Mouse (Mus musculus) heart, postnatal 36 days (tissue): ENCODE data around the gene Chchd10. TPM values are rescaled to one million over a fixed set of nuclear protein-coding genes. Genes with fewer than 3 reads are reported as not detected.

Experiments
- DNase-seq, 2 experiments: peaks; one replicate each; pipeline ENCODE4 v3.0.0; 2021 to 2022
- intact Hi-C: fragments of 180-260 bp; cut with DNase I; formaldehyde crosslinking; loops from one replicate; pipeline ENCODE4 v1.15.1; 2025
- total RNA-seq, 2 experiments: library from RNA; stranded (reverse); gene quantifications; 2 replicates each; pipeline ENCODE4 v1.2.3; 2021

The Chchd10 gene
- total RNA-seq, 2 experiments from 2014 or later: 1,903 to 1,946 TPM

DNA sequence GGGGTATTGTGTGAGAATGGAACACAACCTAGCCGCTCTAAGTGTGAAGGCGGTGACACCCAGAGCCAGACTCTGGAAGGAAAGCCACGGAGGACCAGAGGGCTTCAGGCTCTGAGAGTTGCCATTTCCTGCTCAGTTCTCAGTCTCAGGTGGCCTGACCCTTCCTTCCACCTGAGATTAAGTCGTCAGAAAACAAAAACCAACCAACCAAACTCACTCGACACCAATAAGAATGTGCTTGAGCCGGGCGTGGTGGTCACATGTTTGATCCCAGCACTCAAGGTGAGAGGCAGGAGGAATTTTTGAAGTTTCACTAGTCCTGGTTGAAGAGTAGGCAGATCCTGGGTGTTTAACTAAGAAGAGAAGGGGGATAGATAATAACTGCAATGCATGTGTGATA is 13.0 kb downstream of the Chchd10 start:
- no peak for DNase-seq
- intact Hi-C loops: no loop called here

DNA sequence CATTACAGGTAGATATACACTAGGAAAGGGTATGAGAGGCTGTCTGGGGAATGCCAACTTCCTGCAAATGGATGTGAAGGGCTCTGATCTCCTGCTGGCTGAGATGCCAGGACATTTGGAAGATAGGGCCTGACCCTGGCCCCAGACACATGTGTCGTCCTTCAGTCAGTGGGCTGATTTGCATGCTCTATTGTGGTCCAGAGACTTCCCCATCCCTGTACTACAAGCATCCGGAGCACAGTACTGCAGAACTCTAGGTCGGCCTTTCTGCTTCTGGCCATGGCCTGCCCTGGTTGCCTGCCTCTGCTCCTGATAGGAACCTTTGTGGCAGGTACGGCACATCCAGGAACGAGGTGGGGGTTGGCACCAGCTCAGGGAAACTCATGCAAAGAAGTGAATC is 15.1 kb downstream of the Chchd10 start:
- DNase-seq: no peak
- intact Hi-C loops: no loop called here

DNA sequence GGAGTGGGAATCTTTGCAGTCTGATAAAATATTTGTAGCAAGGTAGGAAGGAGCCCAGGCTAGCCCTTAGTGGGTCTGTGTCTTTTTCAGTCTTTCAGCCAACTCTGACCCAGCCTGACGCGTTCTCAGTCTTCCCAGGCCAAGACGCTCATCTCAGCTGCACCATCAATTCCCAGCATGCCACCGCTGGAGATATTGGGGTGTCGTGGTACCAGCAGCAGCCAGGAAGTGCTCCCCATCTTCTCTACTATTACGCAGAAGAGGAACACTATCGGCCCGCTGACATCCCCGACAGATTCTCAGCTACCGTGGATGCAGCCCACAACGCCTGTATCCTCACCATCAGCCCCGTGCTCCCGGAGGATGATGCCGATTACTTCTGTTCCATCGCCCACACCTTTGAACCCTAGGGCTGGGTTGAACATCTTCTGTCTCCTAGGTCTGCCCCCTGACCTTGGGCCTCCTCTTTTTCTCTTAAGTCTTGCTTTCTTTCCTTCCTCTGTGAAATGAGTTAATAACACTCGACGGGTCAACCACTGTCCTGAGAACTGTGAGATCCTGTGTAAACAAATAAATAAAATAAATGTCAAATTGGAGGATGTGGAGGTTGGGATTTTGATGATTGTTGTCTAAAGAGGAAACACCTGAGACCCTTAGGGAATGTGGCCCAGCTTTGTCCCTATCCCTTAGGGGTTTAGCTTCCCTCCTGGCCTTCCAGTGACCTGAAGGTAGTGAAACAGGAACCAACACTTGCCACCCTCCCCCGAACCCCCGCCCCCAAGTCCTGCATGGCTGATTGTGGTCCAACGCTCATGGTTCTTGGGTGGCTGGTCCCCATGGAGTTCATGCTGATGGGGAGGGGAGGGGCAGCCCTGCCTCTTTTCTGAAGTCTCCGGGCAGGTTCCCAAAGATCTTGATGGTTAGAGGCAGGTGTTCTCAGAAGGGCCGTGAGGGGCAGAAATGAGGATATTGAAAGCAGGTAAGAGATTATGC is 16.4 kb downstream of the Chchd10 start:
- no peak for DNase-seq
- intact Hi-C loops: loop anchor here (5.0 kb wide), 1 partner anchor 362 kb away; the partner anchor contains the start of gene Ggt5

DNA sequence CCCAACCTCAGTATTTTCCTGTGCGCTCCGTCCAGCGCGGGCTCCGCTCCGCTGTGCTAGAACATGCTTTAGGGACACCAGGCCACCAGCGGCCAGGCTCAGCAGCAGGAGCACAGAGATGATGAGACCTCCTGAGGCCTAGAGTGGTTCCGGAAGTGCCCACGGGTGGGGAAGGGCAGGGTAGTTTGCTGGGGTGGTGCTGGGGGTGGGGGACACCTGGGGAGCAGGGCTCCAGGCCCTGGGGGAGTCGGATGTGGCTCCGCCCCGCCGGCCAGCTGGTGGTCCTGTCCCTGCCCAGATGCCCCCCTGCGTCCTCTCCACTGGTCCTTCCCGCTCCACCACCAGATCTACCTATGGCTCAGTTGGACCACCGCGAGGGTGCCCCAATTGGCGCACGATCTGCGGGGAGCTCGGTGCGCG is 17.9 kb downstream of the Chchd10 start:
- DNase-seq: no peak
- intact Hi-C loops: loop anchor here (1.0 to 5.0 kb wide), 4 partner anchors 54 to 364 kb away; partner anchors contain the start of gene Ggt5

DNA sequence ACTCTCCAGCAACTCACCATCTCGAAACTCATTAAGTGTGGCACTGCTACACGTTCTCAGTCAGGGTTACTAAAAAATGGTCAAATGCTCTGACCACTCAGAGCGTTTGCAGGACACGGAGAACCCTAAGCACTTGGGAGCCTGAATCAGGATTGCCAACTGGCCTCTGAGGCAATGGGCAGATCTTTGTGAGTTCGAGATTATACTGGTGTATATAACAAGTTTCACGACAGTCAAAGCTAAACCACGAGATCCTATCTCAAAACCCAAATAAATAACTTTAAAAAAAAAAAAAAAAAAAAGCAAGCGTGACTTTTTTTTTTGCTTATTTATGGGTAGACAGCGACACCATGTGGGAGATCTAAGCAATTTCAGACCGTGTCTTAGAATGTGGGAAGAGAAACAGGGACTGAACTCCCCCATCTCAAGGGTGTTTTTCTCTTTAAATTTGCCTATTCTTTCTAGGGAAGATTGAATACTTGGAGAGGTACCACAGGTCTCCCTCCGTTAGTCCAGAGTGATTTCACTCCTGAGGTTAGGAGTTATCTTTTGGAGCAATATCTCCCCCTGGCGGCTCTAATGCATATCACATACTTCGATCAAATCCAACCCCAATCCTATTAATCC is 18.6 kb downstream of the Chchd10 start:
- intact Hi-C loops: loop anchor here (1.0 to 5.0 kb wide), 4 partner anchors 54 to 364 kb away; partner anchors contain the start of gene Ggt5
- peak; percentile 46 to 69 for DNase-seq

DNA sequence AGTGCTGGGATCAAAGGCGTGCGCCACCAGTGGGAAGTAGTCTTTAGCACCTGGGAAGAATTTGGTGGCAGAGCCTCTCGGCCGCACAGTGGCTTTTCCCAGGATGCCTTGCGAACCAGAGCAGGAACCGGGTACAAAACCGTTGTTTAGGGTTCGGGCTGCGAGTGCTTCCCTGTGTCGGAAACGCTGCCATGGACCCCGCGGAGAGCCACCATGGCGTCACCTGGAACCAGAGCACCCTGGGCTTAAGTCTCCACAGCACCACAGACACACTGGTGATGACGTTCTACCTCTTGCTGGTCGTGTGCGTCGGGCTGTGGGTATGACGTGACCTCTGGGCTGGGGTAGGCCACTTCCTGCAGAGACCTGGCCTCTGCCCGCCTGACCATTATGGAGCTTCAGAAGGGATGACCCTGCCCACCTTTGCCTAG is 21.5 kb downstream of the Chchd10 start, which contains the start of gene Gm5134:
TSS of gene Gm5134 (plus strand) at position 134 of the 431 bp plus-strand sequence.
- intact Hi-C loops: loop anchor here (5.0 kb wide), 1 partner anchor 367 kb away; the partner anchor contains the start of gene Ggt5
- DNase-seq: no peak

DNA sequence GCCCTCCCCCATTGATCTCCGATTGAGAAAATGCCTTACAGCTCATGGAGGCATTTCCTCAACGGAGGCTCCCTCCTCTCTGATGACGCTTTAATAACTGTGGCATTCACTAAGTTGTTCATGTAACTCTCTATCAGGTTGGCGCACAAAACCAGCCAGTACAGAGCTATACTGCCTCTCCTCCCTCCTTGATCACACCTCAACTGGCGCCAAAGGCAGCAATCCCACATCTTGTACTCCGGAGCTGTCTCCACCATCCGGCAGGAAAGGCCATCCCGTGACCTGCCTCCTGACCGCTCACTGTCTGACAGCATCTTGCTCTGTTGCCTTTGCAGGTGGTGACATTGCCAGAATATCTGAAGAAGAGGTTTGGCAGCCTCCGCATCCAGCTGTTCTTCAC is 40.9 kb downstream of the Chchd10 start:
- DNase-seq: no peak
- intact Hi-C loops: no loop called here

DNA sequence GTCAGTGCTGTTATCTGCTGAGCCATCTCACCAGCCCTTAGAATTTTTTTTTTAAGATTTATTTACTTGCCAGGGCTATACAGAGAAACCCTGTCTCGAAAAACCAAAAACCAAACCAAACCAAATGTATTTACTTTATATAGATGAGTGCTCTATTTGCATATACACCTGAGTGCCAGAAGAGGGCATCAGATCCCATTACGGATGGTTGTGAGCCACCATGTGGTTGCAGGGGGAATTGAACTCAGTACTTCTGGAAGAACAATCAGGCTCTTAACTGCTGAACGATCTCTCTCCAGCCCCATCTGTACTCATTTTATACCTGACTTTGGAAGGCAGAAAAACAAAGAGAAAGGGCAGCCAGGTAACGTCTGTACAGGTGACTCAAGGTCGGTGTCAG is 42.3 kb downstream of the Chchd10 start:
- intact Hi-C loops: loop anchor here (5.0 kb wide), 1 partner anchor 227 kb away; no protein-coding TSS in a partner anchor
- no peak for DNase-seq

DNA sequence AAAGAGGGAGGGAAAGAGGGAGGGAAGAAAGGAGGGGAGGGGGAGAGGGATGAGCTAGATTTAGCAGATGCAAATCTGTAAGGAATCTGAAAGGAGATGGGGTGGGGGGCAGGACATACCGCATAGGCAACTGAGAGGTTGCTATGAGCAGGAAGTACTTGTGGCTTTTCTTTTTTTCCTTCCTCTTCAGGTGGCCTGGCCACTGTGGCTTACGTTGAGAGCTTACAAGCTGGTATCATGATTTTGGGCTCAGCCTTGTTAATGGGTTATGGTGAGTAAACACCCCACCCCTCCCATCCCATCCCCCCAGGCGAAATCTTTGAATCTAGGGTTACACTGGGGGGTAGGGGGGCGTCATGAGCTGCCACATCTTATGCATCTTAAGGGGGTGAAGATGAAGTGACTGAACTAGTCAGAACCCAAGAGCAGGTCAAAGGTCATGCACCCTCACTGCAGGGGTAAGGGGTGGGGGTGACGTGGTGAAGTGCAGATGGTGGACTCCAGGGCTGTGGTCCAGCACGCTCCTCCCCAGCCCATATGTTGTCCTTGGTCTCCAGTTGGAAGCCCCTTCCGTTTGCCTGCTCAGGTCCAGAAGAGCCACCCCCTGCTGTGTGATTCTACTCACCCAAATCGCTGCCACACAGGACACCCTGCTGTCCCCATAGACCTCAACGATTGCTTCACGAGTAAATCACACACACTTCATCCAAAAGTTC is 45.3 kb downstream of the Chchd10 start:
- no peak for DNase-seq
- intact Hi-C loops: loop anchor here (5.0 kb wide), 1 partner anchor 224 kb away; no protein-coding TSS in a partner anchor

DNA sequence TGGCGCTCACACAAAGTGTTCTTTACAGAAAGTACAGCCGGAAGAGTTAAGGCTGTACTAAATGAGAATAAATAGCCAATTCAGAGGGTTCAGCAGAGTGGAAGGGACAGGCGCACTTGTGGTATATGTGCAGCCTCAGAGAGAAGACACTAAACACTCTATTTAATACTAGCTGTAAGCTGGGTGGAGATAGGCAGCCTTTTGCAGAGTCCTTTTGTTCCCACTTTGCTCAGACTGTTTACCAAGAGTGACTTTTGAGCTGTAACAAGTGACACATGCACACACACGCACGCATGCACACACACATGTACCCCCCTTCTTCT is 45.9 kb downstream of the Chchd10 start:
- intact Hi-C loops: loop anchor here (5.0 kb wide), 1 partner anchor 224 kb away; no protein-coding TSS in a partner anchor

DNA sequence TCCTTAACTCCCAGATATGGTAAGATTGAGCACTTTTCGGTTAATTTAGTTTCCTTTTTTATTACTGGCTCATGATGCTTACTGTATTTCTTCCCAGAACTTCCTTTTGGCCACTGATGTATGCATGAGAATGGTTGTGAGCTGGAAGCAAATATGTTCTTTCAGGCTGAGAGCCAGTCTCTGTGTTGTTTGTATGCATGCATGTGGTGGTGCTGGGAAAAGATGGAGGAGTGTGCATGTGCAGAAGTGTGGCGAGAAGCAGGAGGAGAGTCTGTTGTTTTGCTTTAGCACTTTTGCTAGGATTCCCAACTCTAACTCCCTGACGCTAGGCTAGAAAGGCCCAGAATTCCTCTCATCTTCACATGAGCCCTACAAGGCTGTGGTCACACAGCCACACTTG is 46.5 kb downstream of the Chchd10 start:
- intact Hi-C loops: loop anchor here (5.0 kb wide), 1 partner anchor 223 kb away; no protein-coding TSS in a partner anchor

More for the DNA sequence above, 45.9 kb downstream of the Chchd10 start:
- DNase-seq: no peak

More for the DNA sequence above, 46.5 kb downstream of the Chchd10 start:
- DNase-seq: no peak

Other genes starting within 250 kb of the Chchd10 start
- gene Cabin1, start 168.8 kb upstream of the Chchd10 start, total RNA-seq: 10 to 100 TPM; 23.4 to 26.2 TPM
- gene Ddt, start 159.7 kb upstream of the Chchd10 start, total RNA-seq: 100 to 1,000 TPM in 1 of 2 experiments, 10 to 100 TPM in 1; 96.7 to 104 TPM
- not detected for gene Gm20441, start 152.2 kb upstream of the Chchd10 start, total RNA-seq
- gene Gstt3, start 151.7 kb upstream of the Chchd10 start, total RNA-seq: 1 to 10 TPM; 4.1 to 4.8 TPM
- gene Gstt1, start 134.5 kb upstream of the Chchd10 start, total RNA-seq: 10 to 100 TPM; 14.5 to 20.3 TPM
- gene Gstt4, start 110.6 kb upstream of the Chchd10 start, total RNA-seq: not detected
- gene Gstt2, start 95.7 kb upstream of the Chchd10 start, total RNA-seq: 10 to 100 TPM; 13.2 to 13.5 TPM
- gene Mif, start 72.9 kb upstream of the Chchd10 start, total RNA-seq: 100 to 1,000 TPM; 196 to 202 TPM
- under 1 TPM; 0.61 to 0.68 TPM for gene Derl3, start 39.7 kb upstream of the Chchd10 start, total RNA-seq
- gene Smarcb1, start 11.5 kb upstream of the Chchd10 start, total RNA-seq: 10 to 100 TPM; 20.0 to 20.6 TPM
- gene Mmp11, start 3.4 kb downstream of the Chchd10 start, total RNA-seq: 1 to 10 TPM; 5.9 to 7.7 TPM
- gene Gm867, start 7.5 kb downstream of the Chchd10 start, total RNA-seq: not detected
- gene Vpreb3, start 9.9 kb downstream of the Chchd10 start, total RNA-seq: not detected
- not detected for gene Gm5134, start 21.4 kb downstream of the Chchd10 start, total RNA-seq
- gene Zfp280b, start 99.5 kb downstream of the Chchd10 start, total RNA-seq: 1 to 10 TPM; 6.9 to 8.0 TPM
- not detected for gene Slc5a4b, start 177.8 kb downstream of the Chchd10 start, total RNA-seq
- not detected for gene Slc5a4a, start 214.3 kb downstream of the Chchd10 start, total RNA-seq